Comparison of ENCODE assay signal across 24 mouse cellular contexts in genomic region chr10:43234522-43234921, GRCm38 (mm10). TPM values are rescaled to one million over a fixed set of nuclear protein-coding genes. Genes with fewer than 3 reads are reported as not detected.
DNase-seq lines count a peak whose midpoint lies in the region; ATAC-seq and TF ChIP-seq lines count a peak whose summit lies in the region.
"Had no signal": no experiment of that assay in that cellular context is flagged by ENCODE, and none has a peak within 500 bp of the region (broad histone marks: within the 10 kb centered on the region; RNA-seq: fewer than 3 reads in every experiment).

No protein-coding gene starts in this region.

- WGBS in limb, embryonic 13.5 days = 43% methylated on average over 4 of the region's 4 CpGs
- WGBS in limb, embryonic 10.5 days = 66% methylated on average over 4 of the region's 4 CpGs
- WGBS in hindbrain, embryonic 10.5 days = 70% methylated on average over 4 of the region's 4 CpGs

- 0 out of 2 replicates have a peak, but pooled peaks cover 5% of the 10 kb centered on the region for H3K4me1 ChIP-seq in limb, embryonic 13.5 days
- peaks cover 4% of the 10 kb centered on the region; the same call in 1 of the 2 replicates for H3K4me1 ChIP-seq in limb, embryonic 10.5 days
- H3K4me1 ChIP-seq in hindbrain, embryonic 10.5 days (replicated peaks) = no peaks in the 10 kb centered on the region
- H3K4me1 ChIP-seq: embryonic facial prominence, embryonic 13.5 days; forebrain, embryonic 10.5 days; forebrain, embryonic 12.5 days; forebrain, embryonic 15.5 days had no signal

- H3K9me3 ChIP-seq in limb, embryonic 13.5 days = peaks cover 4% of the 10 kb centered on the region; the same call in 1 of the 2 replicates
- H3K9me3 ChIP-seq in limb, embryonic 10.5 days (replicated peaks) = no peaks in the 10 kb centered on the region
- no peaks in the 10 kb centered on the region for H3K9me3 ChIP-seq in hindbrain, embryonic 10.5 days
- H3K9me3 ChIP-seq: forebrain, embryonic 15.5 days had no signal

- ATAC-seq in frontal cortex, adult (ENCODE audit: low TSS enrichment) = peak; percentile 38; the same call in 1 of the 2 replicates
- ATAC-seq in limb, embryonic 13.5 days (ENCODE audit: low FRiP score, low read depth) = no peak
- ATAC-seq: forebrain, embryonic 15.5 days had no signal

- no peak for DNase-seq in frontal cortex, postnatal 36 days (ENCODE audit: low spot score in 2 of 2)
- no peak for DNase-seq in limb, embryonic 10.5 days (ENCODE audit: low spot score)
- DNase-seq in brain, adult 2 months (ENCODE audit: low read depth, low spot score) = peak; percentile 53
- DNase-seq in brain, embryonic 14.5 days (ENCODE audit: low read depth) = peak; percentile 17
- DNase-seq in hindbrain, embryonic 10.5 days (ENCODE audit: low spot score) = no peak
- no peak for DNase-seq in urinary bladder, postnatal 10 days (ENCODE audit: low spot score)
- DNase-seq: adrenal gland, adult 2 months; adrenal gland, postnatal 10 days; adrenal gland, postnatal 25 days; cerebellum, adult 11 months; cerebellum, adult 18-20 months; cerebellum, adult 8-10 months; cerebellum, adult 9-11 months; cerebellum, postnatal 14 days; cerebellum, postnatal 36 days; embryo, embryonic 11 days had no signal

- no peak overlapping the region for H3K4me3 ChIP-seq in limb, embryonic 13.5 days
- no peak overlapping the region for H3K4me3 ChIP-seq in limb, embryonic 10.5 days
- H3K4me3 ChIP-seq in hindbrain, embryonic 10.5 days = no peak overlapping the region
- H3K4me3 ChIP-seq: embryonic facial prominence, embryonic 13.5 days; embryonic facial prominence, embryonic 15.5 days; erythroblast, embryonic 14.5 days; forebrain, embryonic 10.5 days; forebrain, embryonic 12.5 days; forebrain, embryonic 15.5 days had no signal

- 0 out of 2 replicates have a peak overlapping the region, but pooled peaks have one; percentile 19 for H3K9ac ChIP-seq in limb, embryonic 13.5 days
- H3K9ac ChIP-seq: embryonic facial prominence, embryonic 13.5 days; embryonic facial prominence, embryonic 15.5 days; forebrain, embryonic 12.5 days; forebrain, embryonic 15.5 days had no signal

- no peak overlapping the region for H3K4me2 ChIP-seq in limb, embryonic 13.5 days (replicated peaks)
- H3K4me2 ChIP-seq: embryonic facial prominence, embryonic 13.5 days; embryonic facial prominence, embryonic 15.5 days; forebrain, embryonic 12.5 days; forebrain, embryonic 15.5 days had no signal

- no peak for TF ChIP-seq POLR2A in brain, embryonic 14.5 days (IDR thresholded peaks at IDR 0.05; ENCODE audit: borderline replicate concordance, extremely low read depth, insufficient read depth, insufficient read length, poor library complexity, severe bottlenecking)

- no peak for TF ChIP-seq CTCF in brain, embryonic 14.5 days (IDR thresholded peaks at IDR 0.05; ENCODE audit: borderline replicate concordance, extremely low read depth, insufficient read depth, insufficient read length)

- no peak overlapping the region for H3K27ac ChIP-seq in limb, embryonic 13.5 days
- H3K27ac ChIP-seq in limb, embryonic 10.5 days = no peak overlapping the region
- no peak overlapping the region for H3K27ac ChIP-seq in hindbrain, embryonic 10.5 days
- H3K27ac ChIP-seq: embryonic facial prominence, embryonic 13.5 days; embryonic facial prominence, embryonic 15.5 days; forebrain, embryonic 10.5 days; forebrain, embryonic 12.5 days; forebrain, embryonic 15.5 days had no signal

- no peaks in the 10 kb centered on the region for H3K27me3 ChIP-seq in limb, embryonic 13.5 days
- H3K27me3 ChIP-seq in limb, embryonic 10.5 days (ENCODE audit: low read depth, poor library complexity, severe bottlenecking) = no peaks in the 10 kb centered on the region
- H3K27me3 ChIP-seq in hindbrain, embryonic 10.5 days (ENCODE audit: insufficient read depth, poor library complexity, severe bottlenecking) = no peaks in the 10 kb centered on the region
- H3K27me3 ChIP-seq: embryonic facial prominence, embryonic 13.5 days; embryonic facial prominence, embryonic 15.5 days; forebrain, embryonic 12.5 days; forebrain, embryonic 15.5 days had no signal

- no peaks in the 10 kb centered on the region for H3K36me3 ChIP-seq in limb, embryonic 13.5 days
- peaks cover 3% of the 10 kb centered on the region; the same call in 1 of the 2 replicates for H3K36me3 ChIP-seq in limb, embryonic 10.5 days
- peaks cover 7% of the 10 kb centered on the region; the same call in 1 of the 2 replicates for H3K36me3 ChIP-seq in hindbrain, embryonic 10.5 days
- H3K36me3 ChIP-seq: embryonic facial prominence, embryonic 15.5 days; forebrain, embryonic 12.5 days; forebrain, embryonic 15.5 days had no signal

RNA-seq across cellular contexts. Expression of gene Pdss2, which starts 13.2 kb away (rescaled TPM):
- 10.7 and 12.7 TPM in 2 replicates for polyA plus RNA-seq in limb, embryonic 13.5 days (2015; fragmentation: Nextera tagmentation; extraction: Ambion mirVana)
- 14.5 and 14.8 TPM in 2 replicates for polyA plus RNA-seq in limb, embryonic 10.5 days (2016; fragmentation: Nextera tagmentation; extraction: Ambion mirVana)
- 12.3 and 12.6 TPM in 2 replicates for polyA plus RNA-seq in brain, embryonic 14.5 days (2012; rRNA removed)
- 13.4 and 15.5 TPM in 2 replicates for polyA plus RNA-seq in hindbrain, embryonic 10.5 days (2016; fragmentation: Nextera tagmentation; extraction: Ambion mirVana)

Comparison
In these comparisons a context has a peak if more than half of its experiments do, and no peak if none do; other contexts are left out.
1. DNase-seq: peak in brain, adult 2 months (single experiment) and brain, embryonic 14.5 days (single experiment); none in frontal cortex, postnatal 36 days (0 of 2), limb, embryonic 10.5 days (single experiment), hindbrain, embryonic 10.5 days (single experiment) and urinary bladder, postnatal 10 days (single experiment).